Mouse (Mus musculus) adrenal gland, postnatal 25 days (tissue): ENCODE data around the gene Lysmd1. TPM values are rescaled to one million over a fixed set of nuclear protein-coding genes. Genes with fewer than 3 reads are reported as not detected.
A peak's percentile ranks its signal among the peaks of the same experiment; 100 is the strongest.

Experiments used
- DNase-seq: peaks from one replicate; pipeline ENCODE4 v3.0.0; 2021; ENCODE audit warnings: mixed read lengths
- microRNA-seq, 2 experiments: library from miRNA; unstranded; fragments of <30 nt; microRNA quantifications; one replicate each; pipeline ENCODE4 v1.2.0; 2021
- total RNA-seq: library from RNA; stranded (reverse); gene quantifications from 2 replicates; pipeline ENCODE4 v1.2.3, GENCODE M21; 2021

Gene Lysmd1
- total RNA-seq, 1 experiment from 2014 or later, result 14.8 TPM

DNA sequence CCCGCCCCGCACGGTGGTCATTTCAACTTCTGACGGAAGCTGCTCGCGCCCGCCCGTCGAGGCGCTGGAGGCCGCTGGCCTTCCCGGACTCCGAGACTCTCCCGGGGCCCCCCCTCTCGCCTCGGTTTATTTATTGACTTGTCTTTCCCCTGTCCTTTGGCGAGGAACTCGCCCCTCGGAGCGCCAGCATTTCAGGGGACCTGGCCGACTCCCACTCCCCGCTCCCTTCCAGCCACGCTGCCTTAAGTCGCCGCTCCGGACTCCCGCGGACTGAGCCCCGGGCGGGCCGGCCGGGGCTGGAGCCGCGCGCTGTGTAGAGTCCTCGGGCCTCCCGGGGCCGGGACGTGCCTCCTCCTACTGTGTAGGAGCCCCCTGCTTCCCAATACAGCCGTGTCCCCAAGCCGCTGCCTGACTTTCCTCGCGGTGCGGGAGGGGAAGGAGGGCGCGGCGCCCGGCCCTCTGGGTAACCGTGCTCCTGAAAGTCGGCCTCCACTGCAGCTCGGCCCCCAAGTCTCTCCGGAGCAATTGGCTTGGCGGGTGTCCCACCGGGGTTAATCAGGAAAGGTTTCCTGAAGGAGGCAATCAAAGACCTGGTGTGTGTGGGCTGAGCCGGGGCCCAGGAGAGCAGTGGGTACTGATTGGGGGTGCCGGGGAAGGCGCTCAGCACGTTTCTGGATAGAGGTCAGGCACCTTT, 39.5 kb downstream of the Lysmd1 start:
- DNase-seq, result peak; percentile 25

DNA sequence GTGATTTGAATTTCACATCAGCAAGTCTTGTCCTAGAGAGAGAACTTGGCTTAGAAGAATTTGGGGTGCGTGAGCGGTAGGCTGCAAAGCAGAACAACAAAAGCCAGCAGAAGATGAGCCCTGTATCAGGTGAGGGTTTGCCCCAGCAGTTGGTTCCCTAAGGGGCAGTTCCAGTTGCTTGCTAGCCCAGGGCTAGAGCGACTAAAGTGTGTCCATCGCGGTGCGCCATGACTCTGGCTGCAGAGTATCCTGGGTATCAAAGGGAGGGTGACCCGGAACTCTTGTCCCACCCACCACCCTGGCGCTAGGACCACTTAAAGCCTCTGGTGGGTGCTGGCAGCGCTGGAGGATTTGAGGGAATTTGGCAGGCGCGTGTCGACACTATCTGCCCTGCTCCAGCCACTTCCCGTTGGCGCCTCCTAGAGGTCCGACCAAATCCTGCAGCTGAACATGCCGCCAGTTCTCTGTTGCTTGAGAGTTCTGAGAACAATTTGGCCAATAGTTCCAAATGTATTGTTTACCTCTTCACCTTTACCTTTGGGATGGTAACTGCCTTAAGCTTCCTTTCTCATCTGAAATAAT, 40.2 kb downstream of the Lysmd1 start:
- peak; percentile 88 for DNase-seq

DNA sequence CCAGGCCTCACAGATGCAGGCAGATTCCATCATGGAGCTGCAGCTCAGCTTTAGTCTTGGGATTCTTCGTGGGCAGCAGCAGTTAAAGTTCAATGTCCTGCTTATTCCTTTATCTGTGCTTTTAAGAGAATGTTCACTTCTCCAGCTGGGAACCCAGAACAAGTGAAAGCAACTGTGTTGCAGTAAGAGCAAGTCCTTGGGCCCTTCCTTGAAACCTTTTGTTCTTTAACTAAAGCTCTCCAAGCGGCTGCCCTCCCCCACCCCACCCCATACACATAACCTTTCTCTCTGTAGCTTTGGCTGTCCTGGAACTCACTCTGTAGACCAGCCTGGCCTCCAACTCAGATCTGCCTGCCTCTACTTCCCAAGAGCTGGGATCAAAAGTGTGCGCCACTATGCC, 42.6 kb downstream of the Lysmd1 start:
- no peak for DNase-seq

DNA sequence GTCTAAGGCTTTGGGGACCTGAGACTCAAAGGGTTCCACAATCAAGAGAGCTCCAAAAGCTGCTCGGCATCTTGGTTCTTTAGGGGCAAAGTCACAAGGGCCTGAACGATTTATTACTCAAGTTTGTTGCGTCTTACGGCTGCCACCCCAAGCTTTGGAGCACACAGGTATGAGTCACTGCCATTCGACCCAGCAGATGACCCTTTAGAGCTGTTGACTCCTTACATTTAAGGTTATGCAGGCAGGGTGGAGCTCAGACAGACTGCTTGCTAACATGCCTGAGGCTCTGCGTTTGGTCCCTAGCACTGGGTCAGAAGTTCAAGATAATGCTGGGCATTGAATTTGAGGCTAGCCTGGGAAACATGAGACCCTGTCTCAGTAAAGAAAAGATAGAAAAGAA, 43.7 kb downstream of the Lysmd1 start:
- DNase-seq, result no peak

DNA sequence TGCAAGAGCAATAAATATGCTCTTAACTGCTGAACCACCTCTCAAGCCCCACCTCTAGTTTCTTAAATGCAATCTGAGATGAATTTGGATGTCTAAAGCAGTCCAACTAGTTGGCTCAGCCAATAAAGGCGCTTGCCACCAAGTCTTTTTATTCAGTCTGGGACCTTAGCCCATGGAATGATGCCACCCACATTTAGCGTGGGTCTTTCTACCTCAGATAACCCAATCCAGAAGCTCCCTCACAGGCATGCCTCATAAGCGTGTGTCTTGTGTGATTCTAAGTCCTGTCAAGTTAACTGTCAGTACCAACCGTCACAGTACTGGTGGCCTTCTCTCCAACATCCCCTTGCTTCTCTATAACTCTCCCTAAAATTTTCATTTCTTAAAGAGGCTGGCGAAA, 45.1 kb downstream of the Lysmd1 start:
- no peak for DNase-seq

DNA sequence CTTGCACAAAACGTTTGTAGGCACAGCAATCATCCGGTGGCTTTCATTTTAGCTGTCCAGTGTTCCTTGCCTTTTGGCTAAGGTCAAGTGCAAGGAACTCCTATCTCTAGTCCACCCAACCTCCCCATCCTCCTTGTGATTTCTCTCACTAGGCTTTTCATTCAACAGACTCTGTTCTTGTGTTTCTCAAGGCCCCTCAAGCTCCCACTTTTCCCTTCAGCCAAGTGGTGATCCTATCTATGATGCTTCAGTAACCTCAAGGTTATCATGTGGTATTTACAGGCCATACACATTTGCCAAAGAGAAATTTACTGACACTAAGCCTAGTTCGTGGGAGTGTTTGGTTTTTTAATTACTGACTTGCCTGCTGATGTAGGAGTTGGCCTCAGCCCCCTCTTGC, 46.0 kb downstream of the Lysmd1 start:
- no peak for DNase-seq

DNA sequence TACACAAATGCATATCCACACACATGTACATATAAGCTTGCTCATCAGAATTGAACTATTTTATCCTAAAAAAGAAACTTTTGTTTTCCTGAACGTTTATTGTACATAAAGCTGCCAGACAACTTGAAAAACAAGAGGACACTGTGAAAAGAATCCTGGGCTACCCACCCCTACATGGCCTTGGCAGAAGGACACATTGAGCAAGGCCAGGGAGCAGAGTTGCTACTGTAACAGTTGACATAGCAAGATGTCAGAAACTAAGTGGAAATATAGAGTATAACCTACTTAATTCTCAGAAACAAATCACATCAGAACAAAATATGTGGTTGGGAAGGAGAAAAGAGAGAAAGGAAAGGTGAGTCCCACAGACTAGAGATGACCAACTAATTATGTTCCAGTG, 48.0 kb downstream of the Lysmd1 start:
- no peak for DNase-seq

DNA sequence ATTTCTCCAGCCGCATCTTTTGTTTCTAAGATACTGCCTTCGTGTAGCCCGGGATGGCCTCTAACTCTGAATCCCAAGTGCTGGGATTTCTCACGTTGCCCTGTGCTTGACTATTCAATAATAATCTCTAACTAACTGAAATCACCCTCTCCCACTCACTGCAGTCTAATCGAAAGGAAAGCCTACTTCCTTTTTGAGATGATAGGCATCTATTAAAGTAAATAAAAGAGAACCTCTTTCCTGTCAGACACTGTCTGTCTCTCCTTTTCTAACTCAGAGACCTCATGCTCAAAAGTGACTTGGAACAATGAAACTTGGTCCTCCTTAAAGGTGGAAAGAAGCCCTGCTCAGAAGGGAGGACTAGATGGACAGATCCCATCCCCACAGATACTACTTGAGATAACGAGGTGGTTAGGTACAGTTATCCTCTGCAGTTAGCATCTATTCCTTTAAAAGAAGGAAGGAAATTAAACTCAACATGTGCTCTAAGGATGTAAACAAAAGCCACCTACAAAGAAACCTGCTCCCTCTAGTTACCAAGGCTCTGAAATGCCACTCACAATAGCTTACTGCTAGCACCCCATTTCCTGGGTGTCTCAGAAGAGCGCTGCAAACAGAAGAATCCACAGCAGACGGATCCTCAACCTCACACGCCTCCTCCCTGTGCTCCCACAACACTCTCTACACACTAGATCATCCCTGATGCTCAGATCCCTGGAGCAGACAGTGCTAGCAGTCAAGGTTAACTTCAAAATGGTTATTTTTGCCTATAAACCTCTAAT, 51.1 kb downstream of the Lysmd1 start:
- DNase-seq, result no peak

DNA sequence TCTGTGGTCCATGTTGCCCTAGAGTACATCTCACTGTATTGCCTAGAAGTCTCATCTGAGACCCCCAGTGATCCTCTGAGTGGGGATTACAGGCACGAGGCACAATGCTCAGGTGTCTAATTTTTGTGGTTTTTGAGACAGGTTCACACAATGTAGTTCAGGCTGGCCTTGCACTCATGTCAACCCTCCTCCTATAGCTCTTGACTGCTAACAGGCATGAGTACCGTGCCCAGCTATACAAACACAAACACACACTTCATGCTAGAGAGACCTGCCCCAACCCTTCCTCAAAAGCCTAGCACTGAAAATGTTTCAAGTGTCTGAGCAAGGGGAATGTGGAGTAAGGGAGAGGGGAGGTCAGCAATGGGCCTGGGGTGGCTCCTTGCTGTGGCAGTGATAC, 52.2 kb downstream of the Lysmd1 start:
- DNase-seq, result no peak

DNA sequence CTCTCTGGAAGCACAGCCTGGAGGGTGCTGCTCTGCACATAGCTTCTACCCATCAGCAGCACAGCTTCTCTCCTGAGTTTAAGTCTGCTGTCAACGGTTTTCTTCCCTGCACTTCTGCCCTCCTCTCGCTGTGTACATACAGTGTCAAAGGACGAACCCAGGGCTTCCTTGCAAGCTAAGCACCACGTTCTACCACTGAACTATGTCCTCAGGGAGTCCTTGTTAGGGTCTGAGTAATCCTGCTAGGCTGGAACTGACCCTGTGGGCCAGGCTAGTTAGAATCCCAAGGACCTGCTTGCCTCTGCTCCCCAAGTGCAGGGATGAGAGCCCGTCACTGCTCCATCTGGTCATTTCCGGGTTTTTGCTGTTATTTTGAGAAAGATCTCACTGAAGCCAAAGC, 53.0 kb downstream of the Lysmd1 start:
- DNase-seq, result no peak

Small RNAs within 50 kb of the gene (microRNA-seq; reads per million reads assigned to microRNA genes)
- gene Mir8099-1, result 0 reads per million in 2 experiments

Other genes starting within 250 kb of the Lysmd1 start
- 312 and 325 TPM in 2 replicates for gene Psmb4, start 247.1 kb upstream of the Lysmd1 start, total RNA-seq
- 59.0 and 88.0 TPM in 2 replicates for gene Selenbp1, start 201.0 kb upstream of the Lysmd1 start, total RNA-seq
- gene Rfx5, start 180.0 kb upstream of the Lysmd1 start, total RNA-seq, result 27.5 and 36.2 TPM in 2 replicates
- 58.1 and 61.8 TPM in 2 replicates for gene Pi4kb, start 159.4 kb upstream of the Lysmd1 start, total RNA-seq
- gene Zfp687, start 118.6 kb upstream of the Lysmd1 start, total RNA-seq, result 25.6 and 44.9 TPM in 2 replicates
- 261 and 282 TPM in 2 replicates for gene Psmd4, start 91.5 kb upstream of the Lysmd1 start, total RNA-seq
- gene Pip5k1a, start 27.2 kb upstream of the Lysmd1 start, total RNA-seq, result 39.5 and 43.1 TPM in 2 replicates
- gene Vps72, start 23.1 kb upstream of the Lysmd1 start, total RNA-seq, result 68.4 and 72.5 TPM in 2 replicates
- 1.0 and 1.1 TPM in 2 replicates for gene Tmod4, start 9.6 kb upstream of the Lysmd1 start, total RNA-seq
- gene Scnm1, start 77 bp upstream of the Lysmd1 start, total RNA-seq, result 35.1 and 40.6 TPM in 2 replicates
- gene Tnfaip8l2, start 8.3 kb downstream of the Lysmd1 start, total RNA-seq, result 1.1 TPM in 1 of 2 replicates, not detected in the other
- gene Sema6c, start 26.4 kb downstream of the Lysmd1 start, total RNA-seq, result 3.9 and 5.0 TPM in 2 replicates
- 25.8 and 33.1 TPM in 2 replicates for gene Gabpb2, start 83.8 kb downstream of the Lysmd1 start, total RNA-seq
- gene Cdc42se1, start 94.6 kb downstream of the Lysmd1 start, total RNA-seq, result 94.6 and 101 TPM in 2 replicates
- 7.6 and 8.9 TPM in 2 replicates for gene Mllt11, start 98.1 kb downstream of the Lysmd1 start, total RNA-seq
- 0.24 TPM in 1 of 2 replicates, not detected in the other for gene Gm128, start 107.5 kb downstream of the Lysmd1 start, total RNA-seq
- gene Bnipl, start 117.1 kb downstream of the Lysmd1 start, total RNA-seq, result 0.24 TPM in 1 of 2 replicates, not detected in the other
- 164 and 181 TPM in 2 replicates for gene Mindy1, start 147.3 kb downstream of the Lysmd1 start, total RNA-seq
- 27.9 and 38.2 TPM in 2 replicates for gene Prune1, start 148.0 kb downstream of the Lysmd1 start, total RNA-seq
- 1.2 and 1.3 TPM in 2 replicates for gene Anxa9, start 173.1 kb downstream of the Lysmd1 start, total RNA-seq
- gene Cers2, start 180.7 kb downstream of the Lysmd1 start, total RNA-seq, result 253 and 254 TPM in 2 replicates
- 33.8 and 35.0 TPM in 2 replicates for gene Setdb1, start 223.1 kb downstream of the Lysmd1 start, total RNA-seq